ENCODE assay signal across 26 mouse cellular contexts in genomic region chr6:118608906-118609305, GRCm38 (mm10).
"Had no signal": no experiment of that assay in that cellular context is flagged by ENCODE, and none has a peak within 500 bp of the region (broad histone marks: within the 10 kb centered on the region; RNA-seq: fewer than 3 reads in every experiment).

No protein-coding gene starts in this region.

- H3K4me3 ChIP-seq: gastrocnemius, adult 2 months; heart, adult 2 months; heart, embryonic 13.5 days; heart, embryonic 15.5 days; hindbrain, embryonic 10.5 days; hindbrain, embryonic 12.5 days; hindbrain, embryonic 15.5 days; intestine, embryonic 15.5 days; layer of hippocampus, adult 2 months; limb, embryonic 13.5 days; limb, embryonic 15.5 days; liver, embryonic 12.5 days had no signal

- ATAC-seq: inflammation-experienced regulatory T-cells, adult 6 months; intestine, embryonic 15.5 days; intestine, postnatal 0 days; liver, embryonic 12.5 days had no signal

- H3K9me3 ChIP-seq: heart, embryonic 13.5 days; heart, embryonic 15.5 days; hindbrain, embryonic 10.5 days; hindbrain, embryonic 12.5 days; hindbrain, embryonic 15.5 days; intestine, embryonic 15.5 days; limb, embryonic 13.5 days; limb, embryonic 15.5 days; liver, embryonic 12.5 days had no signal

- H3K36me3 ChIP-seq: hindbrain, embryonic 10.5 days; intestine, embryonic 15.5 days; liver, embryonic 12.5 days had no signal

- DNase-seq: gastrocnemius, adult 2 months; gastrocnemius, postnatal 10 days; gastrocnemius, postnatal 25 days; heart, adult 11 months; heart, adult 2 months; heart, postnatal 4 days; kidney, adult 18-20 months; kidney, adult 8-10 months; kidney, postnatal 10 days; kidney, postnatal 25 days; kidney, postnatal 4 days; left cerebral cortex, postnatal 4 days had no signal

- H3K27ac ChIP-seq: gastrocnemius, adult 2 months; heart, adult 2 months; heart, embryonic 13.5 days; heart, embryonic 15.5 days; hindbrain, embryonic 10.5 days; hindbrain, embryonic 12.5 days; hindbrain, embryonic 15.5 days; intestine, embryonic 15.5 days; layer of hippocampus, adult 2 months; limb, embryonic 13.5 days; limb, embryonic 15.5 days; liver, embryonic 12.5 days; liver, embryonic 14.5 days had no signal

- H3K9ac ChIP-seq: heart, embryonic 13.5 days; heart, embryonic 15.5 days; hindbrain, embryonic 12.5 days; hindbrain, embryonic 15.5 days; intestine, embryonic 15.5 days; limb, embryonic 13.5 days; limb, embryonic 15.5 days; liver, embryonic 12.5 days; liver, embryonic 14.5 days had no signal

- H3K4me1 ChIP-seq: heart, embryonic 13.5 days; heart, embryonic 15.5 days; hindbrain, embryonic 10.5 days; hindbrain, embryonic 12.5 days; hindbrain, embryonic 15.5 days; intestine, embryonic 15.5 days; limb, embryonic 13.5 days; limb, embryonic 15.5 days; liver, embryonic 12.5 days had no signal

- H3K27me3 ChIP-seq: heart, embryonic 13.5 days; heart, embryonic 15.5 days; hindbrain, embryonic 12.5 days; hindbrain, embryonic 15.5 days; intestine, embryonic 15.5 days; limb, embryonic 13.5 days; limb, embryonic 15.5 days had no signal

- H3K4me2 ChIP-seq: heart, embryonic 11.5 days; heart, embryonic 13.5 days; heart, embryonic 15.5 days; hindbrain, embryonic 12.5 days; hindbrain, embryonic 15.5 days; intestine, embryonic 15.5 days; limb, embryonic 13.5 days; limb, embryonic 15.5 days; liver, embryonic 12.5 days had no signal
